Mouse (Mus musculus) CH12.LX (cell line): ENCODE results near the gene Rps6.

ENCODE experiments used
- BHLHE40 ChIP-seq: IDR thresholded peaks from 2 replicates; pipeline ENCODE4 v1.6.1; 2011; ENCODE audit warnings: mild to moderate bottlenecking, low read depth, low read length, improper control_type of control experiment
- CTCF ChIP-seq, 2 experiments: IDR thresholded peaks in 1 of 2; conservative IDR thresholded peaks in 1 of 2; 2 replicates each; pipeline ENCODE4 v1.5.1; 2011 to 2012; ENCODE audit warnings: low read depth in 2 of 2, low read length in 2 of 2, improper control_type of control experiment in 1 of 2, inconsistent platforms in 1 of 2, mild to moderate bottlenecking in 1 of 2, moderate library complexity in 1 of 2
- EP300 ChIP-seq: IDR thresholded peaks from 2 replicates; pipeline ENCODE4 v1.6.1; 2011; ENCODE audit warnings: low read length, improper control_type of control experiment
- MEF2A ChIP-seq: IDR thresholded peaks from 2 replicates; pipeline ENCODE4 v1.6.1; 2014; ENCODE audit warnings: low read depth, mild to moderate bottlenecking, inconsistent platforms, low read length, improper control_type of control experiment, borderline replicate concordance
- MYC ChIP-seq: IDR thresholded peaks from 2 replicates; pipeline ENCODE4 v1.6.1; 2011; ENCODE audit warnings: low read depth, mild to moderate bottlenecking, improper control_type of control experiment, low read length
- NELFE ChIP-seq: IDR thresholded peaks from 2 replicates; pipeline ENCODE4 v1.6.1; 2011; ENCODE audit warnings: low read depth, low read length, improper control_type of control experiment
- NRF1 ChIP-seq: IDR thresholded peaks from 2 replicates; pipeline ENCODE4 v1.6.1; 2014; ENCODE audit warnings: low read depth, mild to moderate bottlenecking, inconsistent platforms, low read length, improper control_type of control experiment, moderate library complexity
- PAX5 ChIP-seq: IDR thresholded peaks from 2 replicates; pipeline ENCODE4 v1.6.1; 2012; ENCODE audit warnings: low read length, inconsistent platforms, mixed read lengths
- POLR2A ChIP-seq: IDR thresholded peaks from 2 replicates; pipeline ENCODE4 v1.6.1; 2011; ENCODE audit warnings: low read depth, mild to moderate bottlenecking, improper control_type of control experiment, low read length
- RCOR1 ChIP-seq: conservative IDR thresholded peaks from 2 replicates; pipeline ENCODE4 v1.6.1; 2012; ENCODE audit warnings: low read depth, mild to moderate bottlenecking, inconsistent platforms, low read length, improper control_type of control experiment
- SMC3 ChIP-seq: IDR thresholded peaks from 2 replicates; pipeline ENCODE4 v1.6.1; 2011; ENCODE audit warnings: low read depth, low read length, improper control_type of control experiment
- TCF12 ChIP-seq: IDR thresholded peaks from 2 replicates; pipeline ENCODE4 v1.6.1; 2014; ENCODE audit warnings: low read depth, mild to moderate bottlenecking, inconsistent platforms, low read length, improper control_type of control experiment

DNA sequence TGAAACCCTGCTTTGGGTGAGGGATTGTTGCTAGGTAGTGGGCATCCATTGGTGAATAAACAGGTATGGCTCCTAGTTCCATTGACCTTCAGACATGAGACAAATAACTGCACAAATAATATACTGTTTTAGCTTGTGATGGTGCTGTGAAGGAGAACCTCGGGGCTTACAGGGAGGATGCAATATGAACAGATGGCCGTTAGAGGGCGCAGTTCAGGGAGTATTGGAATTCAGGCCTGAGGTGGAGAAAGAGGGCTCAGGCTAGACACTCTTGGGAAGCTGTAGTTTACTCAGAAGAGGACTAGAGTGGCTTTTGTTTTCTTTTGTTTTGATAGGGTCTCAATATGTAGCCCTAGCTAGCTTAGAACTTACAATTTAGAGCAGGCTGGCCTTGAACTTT lies 47.8 kb upstream of the Rps6 start:
- TF ChIP-seq POLR2A, result no peak
- TF ChIP-seq TCF12, result no peak
- TF ChIP-seq PAX5, result no peak
- TF ChIP-seq MEF2A, result no peak
- no peak for TF ChIP-seq MYC
- no peak for TF ChIP-seq NRF1
- no peak for TF ChIP-seq EP300
- TF ChIP-seq RCOR1, result no peak
- TF ChIP-seq BHLHE40, result no peak
- peak; percentile 55 to 64 for TF ChIP-seq CTCF (conservative IDR thresholded peaks at IDR 0.05 in 1 of 2, IDR thresholded peaks at IDR 0.05 in 1 of 2; ENCODE audit: low read depth in 2 of 2, low read length in 2 of 2)
- peak; percentile 10; the same call in 1 of the 2 replicates for TF ChIP-seq SMC3
- TF ChIP-seq NELFE, result no peak
